Mouse (Mus musculus) megakaryocyte-erythroid progenitor cell, adult 5-6 weeks (primary cell): Measurements from ENCODE around the gene Gm14391. TPM values are rescaled to one million over a fixed set of nuclear protein-coding genes. Genes with fewer than 3 reads are reported as not detected.
"Not testable (repeated sequence)": the region's sequence is repeated elsewhere in the genome, so short reads cannot be mapped to it uniquely, and the experiment has no call there.

Experiments
- ATAC-seq: replicated peaks from 2 replicates; pipeline ENCODE4 v1.8.0; 2016; ENCODE audit warnings: mild to moderate bottlenecking, inconsistent platforms; ENCODE audit not compliant: severe bottlenecking, poor library complexity, low FRiP score, low TSS enrichment
- total RNA-seq, 2 experiments: library from RNA; stranded (forward) in 1 of 2; stranded (reverse) in 1 of 2; fragments of 200-1000, 215-1000 nt in 1 of 2; fragments of >200 nt in 1 of 2; fragmentation: Nextera tagmentation in 1 of 2; gene quantifications; 2 replicates each; pipeline ENCODE4 v1.2.3; 2014 to 2017

Gene Gm14391
- total RNA-seq (2014; fragmentation: Nextera tagmentation), result 16.4 and 28.5 TPM in 2 replicates
- 15.6 and 26.4 TPM in 2 replicates for total RNA-seq (2017)

DNA sequence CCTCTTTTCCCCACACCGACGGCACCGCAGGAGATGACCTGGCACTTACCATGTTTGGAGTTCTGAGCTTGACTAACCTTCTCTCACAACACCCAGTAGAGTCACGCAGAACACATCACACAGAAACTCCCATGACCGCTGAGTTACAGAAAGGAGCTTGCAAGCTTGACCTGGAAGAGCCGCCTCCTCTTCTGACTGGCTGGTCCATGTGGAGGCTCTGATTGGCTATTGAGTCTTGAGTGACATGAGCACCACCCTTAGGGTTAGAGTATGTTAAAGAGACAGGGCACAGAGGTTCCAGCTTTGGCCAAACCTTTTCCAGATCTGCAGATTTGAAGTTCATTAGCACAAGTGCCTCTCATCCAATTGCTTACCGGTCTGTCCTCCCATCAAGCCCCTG is at the start of gene Gm14391:
TSS of gene Gm14391 (minus strand) at position 186 of the 400 bp plus-strand sequence.
- 0 out of 2 replicates have a peak, but pooled peaks have one; percentile 67 for ATAC-seq

GRCm38 (mm10) chr2:175179008-175179407 is 27.7 kb downstream of the Gm14391 start:
- ATAC-seq, result not testable (repeated sequence)

DNA sequence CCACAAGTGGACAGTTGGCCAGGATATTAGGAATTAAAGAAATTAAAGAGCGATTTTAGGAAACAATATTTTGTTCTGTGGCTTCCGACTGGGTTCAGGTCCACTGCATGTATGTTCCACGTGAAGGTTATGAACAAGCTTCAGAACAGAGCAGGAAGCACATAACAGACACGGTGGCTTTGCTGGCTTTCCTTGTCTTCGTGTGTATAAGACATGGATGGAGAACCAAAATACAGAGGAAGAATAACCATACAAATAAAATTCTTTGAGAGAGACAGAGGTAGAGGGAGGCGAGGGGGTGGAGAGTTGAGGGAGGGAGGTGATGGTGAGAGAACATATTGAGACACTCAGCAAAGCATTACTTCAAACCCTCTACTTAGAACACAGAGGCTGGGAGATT is 30.4 kb downstream of the Gm14391 start:
- no peak for ATAC-seq

GRCm38 (mm10) chr2:175175401-175176180 is 31.1 kb downstream of the Gm14391 start, which contains the start of gene Gm14443:
TSS of gene Gm14443 (minus strand) at chr2:175175871.
- not testable (repeated sequence) for ATAC-seq

DNA sequence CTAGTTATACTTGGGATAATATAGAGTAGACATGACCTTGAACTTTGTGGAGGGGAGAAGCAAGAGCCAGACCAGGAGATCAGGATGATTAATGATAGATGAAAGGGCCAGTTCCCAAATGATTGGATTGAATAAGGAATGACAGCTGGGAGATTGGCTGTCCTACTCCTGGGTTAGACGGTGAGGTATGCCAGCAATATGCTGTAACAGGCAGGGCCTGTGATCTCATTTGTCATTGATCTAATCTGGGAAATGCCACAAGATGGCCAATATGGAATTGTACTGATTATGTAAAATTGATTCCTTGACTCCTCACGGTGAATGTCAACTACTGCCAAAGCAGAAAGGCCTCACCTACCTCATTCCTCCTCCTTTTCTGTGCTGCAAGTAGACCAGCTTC is 32.7 kb downstream of the Gm14391 start:
- not testable (repeated sequence) for ATAC-seq

GRCm38 (mm10) chr2:175172906-175173595 is 33.7 kb downstream of the Gm14391 start:
- not testable (repeated sequence) for ATAC-seq

DNA sequence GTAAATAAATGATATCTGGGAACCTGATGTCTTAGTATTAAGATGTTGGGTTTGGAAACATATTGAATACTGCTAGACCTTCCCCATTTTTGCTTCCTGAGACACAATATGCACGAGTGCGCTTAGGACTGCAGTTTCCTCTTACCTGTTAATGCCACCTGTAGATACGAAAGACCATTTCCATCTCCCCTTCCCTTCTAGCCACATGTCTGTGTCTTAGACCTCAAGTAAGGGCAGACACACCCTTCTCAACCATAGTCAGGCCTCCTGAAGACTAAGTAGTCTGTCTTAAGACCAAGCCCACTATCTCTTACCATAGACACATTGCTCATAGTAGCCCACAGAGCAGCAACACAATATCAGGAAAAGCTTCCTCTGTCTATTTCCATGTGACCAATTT is 34.6 kb downstream of the Gm14391 start:
- ATAC-seq, result no peak

GRCm38 (mm10) chr2:175166870-175167269 is 39.8 kb downstream of the Gm14391 start:
- ATAC-seq, result not testable (repeated sequence)

DNA sequence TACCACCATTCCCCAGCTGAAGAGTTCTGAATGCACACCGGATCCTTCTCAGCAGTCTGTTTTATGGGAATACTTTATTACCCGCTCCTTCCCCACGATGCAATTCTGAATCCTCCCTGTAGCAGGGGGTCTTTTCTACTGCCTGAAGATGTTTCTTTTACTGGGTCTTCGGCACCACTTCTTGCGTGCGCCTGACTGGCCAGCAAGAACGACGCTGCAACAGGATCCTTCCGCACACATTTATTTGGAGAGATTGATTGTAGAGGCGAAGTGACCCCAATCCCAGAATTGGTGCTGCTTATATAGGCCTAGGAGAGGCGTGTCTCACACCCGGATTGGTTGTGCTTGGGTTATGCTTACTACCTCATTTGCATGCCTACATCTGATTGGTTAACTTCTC is 41.6 kb downstream of the Gm14391 start:
- not testable (repeated sequence) for ATAC-seq

DNA sequence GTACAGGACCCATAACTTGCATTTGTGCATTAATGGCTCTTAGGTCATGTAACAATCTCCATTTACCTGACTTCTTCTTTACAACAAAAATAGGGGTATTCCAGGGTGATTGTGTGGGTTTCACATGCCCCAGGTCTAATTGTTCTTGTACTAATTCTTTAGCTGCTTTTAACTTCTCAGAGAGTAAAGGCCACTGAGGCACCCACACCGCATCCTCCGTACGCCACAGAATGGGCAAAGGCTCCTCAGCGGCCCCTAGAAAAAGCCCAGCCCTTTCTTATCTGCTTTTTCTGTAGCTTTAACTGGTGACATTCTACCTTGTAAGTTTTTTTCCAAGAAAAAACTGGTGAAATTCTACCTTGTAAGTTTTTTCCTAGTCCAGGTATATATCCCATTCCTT is 45.3 kb downstream of the Gm14391 start:
- ATAC-seq, result not testable (repeated sequence)

DNA sequence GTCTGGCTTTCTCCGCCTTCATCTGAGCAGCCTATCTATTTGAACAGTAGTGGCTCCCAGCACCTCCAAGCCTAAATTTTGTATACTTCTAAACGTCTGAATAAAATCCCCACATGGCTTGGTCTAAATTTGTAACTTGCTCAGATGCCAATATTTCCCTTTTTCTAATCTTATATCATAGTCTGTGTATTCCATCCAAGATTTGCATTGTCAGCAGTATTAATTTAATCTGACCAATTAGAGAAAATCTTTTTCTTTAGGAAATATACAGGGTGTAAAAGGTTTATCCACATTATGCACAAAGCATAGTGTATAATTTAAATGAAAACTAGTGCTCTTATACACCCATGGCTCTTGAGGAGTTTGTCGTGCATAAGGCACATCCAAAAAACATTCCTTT is 48.1 kb downstream of the Gm14391 start:
- no peak for ATAC-seq

DNA sequence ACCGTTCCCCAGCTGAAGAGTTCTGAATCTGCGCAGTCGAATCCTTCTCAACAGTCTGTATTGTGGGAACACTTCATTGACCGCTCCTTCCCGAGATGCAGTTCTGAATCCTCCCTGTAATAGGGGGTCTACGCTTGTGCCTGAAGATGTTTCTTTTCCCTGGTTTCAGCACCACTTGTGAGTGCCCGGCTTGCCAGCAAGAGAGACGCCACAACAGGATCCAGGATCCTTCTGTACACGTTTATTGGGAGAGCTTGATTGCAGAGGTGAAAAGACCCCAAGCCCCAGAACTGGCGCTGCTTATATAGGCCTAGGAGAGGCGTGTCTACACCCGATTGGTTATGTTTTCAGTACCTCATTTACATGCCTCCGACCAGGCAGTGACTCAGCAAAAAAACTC is 50.0 kb downstream of the Gm14391 start:
- ATAC-seq, result no peak

GRCm38 (mm10) chr2:175141993-175142295 is 64.8 kb downstream of the Gm14391 start, which contains the start of gene Gm14399:
TSS of gene Gm14399 (minus strand) at chr2:175142012.
- ATAC-seq, result peak; percentile 78

GRCm38 (mm10) chr2:175141118-175141992 is 65.4 kb downstream of the Gm14391 start:
- ATAC-seq, result not testable (repeated sequence)

Other genes with a start within 250 kb of the Gm14391 start
- not detected in 2 replicates for gene Gm14444, start 196.7 kb downstream of the Gm14391 start, total RNA-seq (2014; fragmentation: Nextera tagmentation)
- gene Gm14444, start 196.7 kb downstream of the Gm14391 start, total RNA-seq (2017), result not detected in 2 replicates
- gene Gm14393, start 139.1 kb downstream of the Gm14391 start, total RNA-seq (2014; fragmentation: Nextera tagmentation), result not detected in 2 replicates
- not detected in 2 replicates for gene Gm14393, start 139.1 kb downstream of the Gm14391 start, total RNA-seq (2017)
- gene Gm14399, start 64.9 kb downstream of the Gm14391 start, total RNA-seq (2014; fragmentation: Nextera tagmentation), result 9.5 and 10.0 TPM in 2 replicates
- gene Gm14399, start 64.9 kb downstream of the Gm14391 start, total RNA-seq (2017), result 2.3 and 7.3 TPM in 2 replicates
- gene Gm14443, start 31.0 kb downstream of the Gm14391 start, total RNA-seq (2014; fragmentation: Nextera tagmentation), result 0.94 and 1.5 TPM in 2 replicates
- 0.72 and 1.3 TPM in 2 replicates for gene Gm14443, start 31.0 kb downstream of the Gm14391 start, total RNA-seq (2017)
- 6.4 TPM in 1 of 2 replicates, not detected in the other for gene Gm14440, start 68.2 kb upstream of the Gm14391 start, total RNA-seq (2014; fragmentation: Nextera tagmentation)
- 0.19 TPM in 1 of 2 replicates, not detected in the other for gene Gm14440, start 68.2 kb upstream of the Gm14391 start, total RNA-seq (2017)
- 32.0 and 38.3 TPM in 2 replicates for gene Gm4631, start 131.3 kb upstream of the Gm14391 start, total RNA-seq (2014; fragmentation: Nextera tagmentation)
- gene Gm4631, start 131.3 kb upstream of the Gm14391 start, total RNA-seq (2017), result 21.8 and 36.6 TPM in 2 replicates
- 3.6 and 12.6 TPM in 2 replicates for gene Zfp968, start 165.5 kb upstream of the Gm14391 start, total RNA-seq (2014; fragmentation: Nextera tagmentation)
- gene Zfp968, start 165.5 kb upstream of the Gm14391 start, total RNA-seq (2017), result 8.2 and 10.3 TPM in 2 replicates
- 8.2 and 17.7 TPM in 2 replicates for gene Gm4724, start 228.9 kb upstream of the Gm14391 start, total RNA-seq (2014; fragmentation: Nextera tagmentation)
- gene Gm4724, start 228.9 kb upstream of the Gm14391 start, total RNA-seq (2017), result 12.8 and 13.1 TPM in 2 replicates